In the genomic region with DNA sequence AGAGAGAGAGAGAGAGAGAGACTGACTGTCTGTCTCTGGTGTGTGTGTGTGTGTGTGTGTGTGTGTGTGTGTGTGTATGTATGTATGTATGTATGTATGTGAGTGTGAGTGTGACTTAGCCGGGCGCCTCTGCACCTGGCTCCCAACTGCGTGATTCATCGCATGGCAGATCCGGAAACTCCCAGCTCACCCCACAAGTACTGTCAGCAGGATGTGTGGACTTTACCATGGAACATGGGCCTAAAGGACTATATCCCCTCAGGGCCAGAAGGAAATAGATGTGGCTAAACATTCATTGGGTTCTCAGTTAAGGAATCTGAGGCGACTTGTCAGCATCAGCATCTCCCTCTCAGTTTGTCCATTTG, we compare ENCODE assay signal across 8 mouse cellular contexts. TPM values are rescaled to one million over a fixed set of nuclear protein-coding genes. Genes with fewer than 3 reads are reported as not detected.
DNase-seq lines count a peak whose midpoint lies in the region; ATAC-seq and TF ChIP-seq lines count a peak whose summit lies in the region.

No protein-coding gene starts in this region.

- H3K27ac ChIP-seq in gastrocnemius, adult 2 months: peak overlapping the region; percentile 35; the same call in 1 of the 2 replicates
- no peak overlapping the region for H3K27ac ChIP-seq in midbrain, embryonic 13.5 days

- peak overlapping the region; percentile 78 for H3K4me3 ChIP-seq in gastrocnemius, adult 2 months
- peak overlapping the region; percentile 77 for H3K4me3 ChIP-seq in midbrain, embryonic 13.5 days (replicated peaks)

- peaks cover 7% of the 10 kb centered on the region; the same call in 1 of the 2 replicates for H3K36me3 ChIP-seq in midbrain, embryonic 13.5 days

- peaks cover 22% of the 10 kb centered on the region for H3K4me1 ChIP-seq in midbrain, embryonic 13.5 days (replicated peaks)

- peak overlapping the region; percentile 78 for H3K4me2 ChIP-seq in midbrain, embryonic 13.5 days (replicated peaks)

- peak; percentile 50 for ATAC-seq in inflammation-experienced regulatory T-cells, adult 6 months
- ATAC-seq in midbrain, embryonic 13.5 days: peak; percentile 34; the same call in 1 of the 2 replicates

- TF ChIP-seq CTCF in gastrocnemius, adult 2 months (IDR thresholded peaks at IDR 0.05): no peak

- H3K9ac ChIP-seq in midbrain, embryonic 13.5 days (replicated peaks): peak overlapping the region; percentile 70

- no peaks in the 10 kb centered on the region for H3K27me3 ChIP-seq in midbrain, embryonic 13.5 days

- no peak for DNase-seq in gastrocnemius, adult 2 months
- no peak for DNase-seq in gastrocnemius, postnatal 25 days
- DNase-seq in A20 (ENCODE audit: low read depth, low spot score): peak; percentile 59
- peak; percentile 33 for DNase-seq in c-Kit-positive CD71-positive TER-119-positive erythroid progenitor cells, embryonic 14.5 days (ENCODE audit: low spot score)
- DNase-seq in embryo, embryonic 9.5 days (ENCODE audit: extremely low spot score): no peak
- no peak for DNase-seq in gastrocnemius, adult 18-20 months (ENCODE audit: low spot score)

- intact Hi-C loops in gastrocnemius, adult 2 months (cut with DNase I): no loop called here

- H3K9me3 ChIP-seq in midbrain, embryonic 13.5 days: no peaks in the 10 kb centered on the region

- WGBS in midbrain, embryonic 13.5 days: 18% methylated on average over 6 of the region's 6 CpGs

RNA-seq across cellular contexts. Expression of a gene that starts 0.6 kb away (rescaled TPM):
- 1 to 10 TPM; 6.5 to 8.6 TPM for total RNA-seq in gastrocnemius, adult 2 months (2021)
- total RNA-seq in gastrocnemius, postnatal 25 days (2021): 1 to 10 TPM; 6.7 to 7.4 TPM
- polyA plus RNA-seq in inflammation-experienced regulatory T-cells, adult 6 months (2017; shearing (Covaris generic)): 10 to 100 TPM; 33.2 to 48.4 (median 42.7) TPM
- polyA plus RNA-seq in midbrain, embryonic 13.5 days (2015; fragmentation: Nextera tagmentation; extraction: Ambion mirVana): 20.1 and 21.0 TPM in 2 replicates
- total RNA-seq in gastrocnemius, adult 18-20 months (2021): 1 to 10 TPM; 7.3 to 8.2 TPM

RNA-seq across cellular contexts. Expression of a gene that starts 0.7 kb away (rescaled TPM):
- 1 to 10 TPM; 2.5 to 3.7 TPM for total RNA-seq in gastrocnemius, adult 2 months (2021)
- 1 to 10 TPM; 1.3 to 1.9 TPM for total RNA-seq in gastrocnemius, postnatal 25 days (2021)
- not detected for polyA plus RNA-seq in inflammation-experienced regulatory T-cells, adult 6 months (2017; shearing (Covaris generic))
- 18.2 and 19.6 TPM in 2 replicates for polyA plus RNA-seq in midbrain, embryonic 13.5 days (2015; fragmentation: Nextera tagmentation; extraction: Ambion mirVana)
- total RNA-seq in gastrocnemius, adult 18-20 months (2021): 1 to 10 TPM; 2.9 to 4.3 TPM

Comparison
In these comparisons a context has a peak if more than half of its experiments do, and no peak if none do; other contexts are left out.
1. DNase-seq: peak in A20 (single experiment) and c-Kit-positive CD71-positive TER-119-positive erythroid progenitor cells, embryonic 14.5 days (single experiment); none in gastrocnemius, adult 2 months (single experiment), gastrocnemius, postnatal 25 days (single experiment), embryo, embryonic 9.5 days (single experiment) and gastrocnemius, adult 18-20 months (single experiment).